Mouse (Mus musculus) CH12.LX (cell line): Measurements from ENCODE around the gene Olfr986.

Experiments used
- CHD2 ChIP-seq: IDR thresholded peaks from 2 replicates; pipeline ENCODE4 v1.6.1; 2011; ENCODE audit warnings: low read length, improper control_type of control experiment
- CTCF ChIP-seq, 2 experiments: IDR thresholded peaks in 1 of 2; conservative IDR thresholded peaks in 1 of 2; 2 replicates each; pipeline ENCODE4 v1.5.1; 2011 to 2012; ENCODE audit warnings: low read depth in 2 of 2, low read length in 2 of 2, improper control_type of control experiment in 1 of 2, inconsistent platforms in 1 of 2, mild to moderate bottlenecking in 1 of 2, moderate library complexity in 1 of 2
- ELF1 ChIP-seq: IDR thresholded peaks from 2 replicates; pipeline ENCODE4 v1.6.1; 2014; ENCODE audit warnings: low read depth, mild to moderate bottlenecking, inconsistent platforms, low read length, improper control_type of control experiment
- EP300 ChIP-seq: IDR thresholded peaks from 2 replicates; pipeline ENCODE4 v1.6.1; 2011; ENCODE audit warnings: low read length, improper control_type of control experiment
- MAFK ChIP-seq: IDR thresholded peaks from 2 replicates; pipeline ENCODE4 v1.6.1; 2011; ENCODE audit warnings: low read length, improper control_type of control experiment; ENCODE audit not compliant: insufficient replicate concordance
- MAZ ChIP-seq: IDR thresholded peaks from 2 replicates; pipeline ENCODE4 v1.6.1; 2012; ENCODE audit warnings: low read depth, mild to moderate bottlenecking, inconsistent platforms, low read length, improper control_type of control experiment, moderate library complexity
- POLR2A ChIP-seq: IDR thresholded peaks from 2 replicates; pipeline ENCODE4 v1.6.1; 2011; ENCODE audit warnings: low read depth, mild to moderate bottlenecking, improper control_type of control experiment, low read length
- RAD21 ChIP-seq: IDR thresholded peaks from 2 replicates; pipeline ENCODE4 v1.6.1; 2011; ENCODE audit warnings: low read depth, mild to moderate bottlenecking, low read length, improper control_type of control experiment, moderate library complexity
- ZC3H11A ChIP-seq: IDR thresholded peaks from 2 replicates; pipeline ENCODE4 v1.6.1; 2012; ENCODE audit warnings: low read depth, mild to moderate bottlenecking, inconsistent platforms, low read length, improper control_type of control experiment
- ZNF384 ChIP-seq: IDR thresholded peaks from 2 replicates; pipeline ENCODE4 v1.6.1; 2012; ENCODE audit warnings: low read depth, low read length, improper control_type of control experiment, inconsistent platforms

DNA sequence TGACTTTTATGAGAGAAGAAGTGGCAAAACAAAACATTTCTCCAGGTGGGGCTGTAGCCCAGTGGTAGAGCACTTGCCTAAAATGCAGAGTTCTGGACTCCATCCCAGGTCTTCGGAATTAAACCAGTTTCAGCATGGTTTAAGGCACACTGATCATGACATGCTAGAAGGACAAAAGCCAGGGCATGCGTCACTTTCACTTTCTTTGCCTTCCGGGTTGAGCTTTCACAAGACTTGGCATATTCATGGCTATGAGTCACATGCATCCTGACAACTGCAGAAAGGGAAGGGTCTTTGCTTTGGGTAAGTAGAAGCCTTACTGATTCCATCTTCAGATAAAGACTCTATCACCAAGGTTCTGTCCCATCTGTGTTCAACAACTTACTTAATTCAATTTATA, 15.3 kb downstream of the Olfr986 start:
- TF ChIP-seq CTCF (conservative IDR thresholded peaks at IDR 0.05 in 1 of 2, IDR thresholded peaks at IDR 0.05 in 1 of 2; ENCODE audit: low read depth in 2 of 2, low read length in 2 of 2) (no peak), ELF1 (no peak), MAZ (no peak), CHD2 (no peak), ZNF384 (no peak), RAD21 (no peak), EP300 (no peak), POLR2A (no peak), ZC3H11A (no peak), MAFK (no peak)
